Mouse (Mus musculus) liver, embryonic 14.5 days (tissue): ENCODE data around the gene Tmem184b. TPM values are rescaled to one million over a fixed set of nuclear protein-coding genes. Genes with fewer than 3 reads are reported as not detected.

Experiments
- ATAC-seq: fragments of 200-750 bp; cut with Nextera tagmentation; 2 replicates; pipeline ENCODE4 v1.8.0; 2017; ENCODE audit warnings: moderate number of reproducible peaks, mild to moderate bottlenecking, moderate library complexity; ENCODE audit not compliant: insufficient read depth
- DNase-seq, 3 experiments: peaks; one replicate each; pipeline ENCODE4 v3.0.0-alpha.2; 2012 to 2013; ENCODE audit warnings: low read depth in 3 of 3, low spot score in 3 of 3
- H3K27ac ChIP-seq: fragments of 300-500 bp; sonication (generic); 2 replicates; pipeline ENCODE4 v1.5.1; 2014; ENCODE audit warnings: moderate library complexity, mild to moderate bottlenecking, control low read depth, inconsistent platforms
- H3K27me3 ChIP-seq: fragments of 300-500 bp; sonication (generic); 2 replicates; pipeline ENCODE4 v1.6.1; 2014; ENCODE audit warnings: mild to moderate bottlenecking, low read length, moderate library complexity; ENCODE audit not compliant: control insufficient read depth, insufficient read depth
- H3K36me3 ChIP-seq: fragments of 300-500 bp; sonication (generic); replicated peaks from 2 replicates; pipeline ENCODE4 v1.6.1; 2014; ENCODE audit warnings: low read depth; ENCODE audit not compliant: control insufficient read depth, insufficient read depth
- H3K4me1 ChIP-seq, 2 experiments: fragments of 200-500 bp in 1 of 2; fragments of 300-500 bp in 1 of 2; sonication (generic) in 1 of 2; replicated peaks; 2 replicates each; pipeline ENCODE4 v1.6.1; 2012 to 2014; ENCODE audit warnings: antibody characterized with exemption in 1 of 2, inconsistent platforms in 1 of 2, low read length in 1 of 2; ENCODE audit not compliant: control insufficient read depth in 2 of 2, insufficient read depth in 2 of 2
- H3K4me2 ChIP-seq: fragments of 300-500 bp; sonication (generic); 2 replicates; pipeline ENCODE4 v1.6.1; 2014; ENCODE audit warnings: low read depth, mild to moderate bottlenecking, control low read depth, moderate library complexity
- H3K4me3 ChIP-seq, 2 experiments: fragments of 200-500 bp in 1 of 2; fragments of 300-500 bp in 1 of 2; sonication (generic) in 1 of 2; 2 replicates each; pipeline ENCODE4 v1.5.1; 2012 to 2014; ENCODE audit warnings: low read depth in 2 of 2, low read length in 2 of 2, mild to moderate bottlenecking in 2 of 2, control low read depth in 1 of 2, inconsistent platforms in 1 of 2, moderate library complexity in 1 of 2; ENCODE audit not compliant: insufficient read depth in 1 of 2
- H3K9ac ChIP-seq: fragments of 300-500 bp; sonication (generic); replicated peaks from 2 replicates; pipeline ENCODE4 v1.6.1; 2014; ENCODE audit warnings: mild to moderate bottlenecking, control low read depth, moderate library complexity
- H3K9me3 ChIP-seq: fragments of 300-500 bp; sonication (generic); 2 replicates; pipeline ENCODE4 v1.6.1; 2016; ENCODE audit warnings: low read length, mixed read lengths; ENCODE audit not compliant: control insufficient read depth
- CTCF ChIP-seq: IDR thresholded peaks from 2 replicates; pipeline ENCODE4 v1.5.1; 2016; ENCODE audit warnings: antibody characterized with exemption, low read depth, control low read depth
- EP300 ChIP-seq: IDR thresholded peaks from 2 replicates; pipeline ENCODE4 v1.6.1; 2016; ENCODE audit warnings: antibody characterized with exemption, low read depth
- WGBS: fragments of 180-500 bp; shearing (Covaris S2); extraction: QIAGEN DNeasy Blood & Tissue Kit; methylation state at CpG from one replicate; pipeline ENCODE4 v1.1.7; 2014; ENCODE audit not compliant: insufficient replicate concordance; 5-methylcytosine and 5-hydroxymethylcytosine counted together
- polyA plus RNA-seq, 2 experiments: library from polyadenylated mRNA; depleted of rRNA in 1 of 2; stranded (reverse) in 1 of 2; unstranded in 1 of 2; fragments of >200 nt; fragmentation: Nextera tagmentation in 1 of 2; extraction: Ambion mirVana in 1 of 2; gene quantifications; 2 replicates each; pipeline versions ENCODE4 v1.2.1 to v1.2.3; 2012 to 2014

The Tmem184b gene
- polyA plus RNA-seq, 2 experiments, result 5.7 to 7.2 TPM

DNA sequence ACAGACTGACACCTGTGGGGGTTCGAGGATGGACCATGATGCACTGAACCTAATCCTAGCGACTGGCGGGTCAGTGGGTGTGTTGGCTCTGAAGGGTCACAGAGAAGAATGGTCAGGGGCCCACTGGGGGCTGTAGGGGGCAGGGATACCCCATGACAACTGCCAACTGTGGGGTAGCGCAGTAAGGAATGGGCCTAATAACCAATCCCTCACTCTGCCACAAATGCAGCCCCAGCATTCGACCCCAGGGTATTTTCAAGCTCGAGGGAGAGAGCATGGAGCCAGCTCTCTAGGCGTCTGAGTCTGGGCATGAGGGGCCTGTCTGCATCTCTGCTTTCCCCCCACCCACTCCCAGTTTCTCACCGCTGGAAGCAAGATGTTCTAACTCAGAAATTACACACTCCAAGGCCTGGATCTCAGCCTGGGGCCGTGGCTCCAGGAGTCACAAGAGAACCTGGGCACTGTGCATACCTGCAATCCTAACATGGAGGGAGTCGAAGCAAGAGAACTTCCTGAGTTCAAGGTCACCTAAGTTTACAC is 27.2 kb upstream of the Tmem184b start:
- TF ChIP-seq EP300, result no peak
- TF ChIP-seq CTCF, result no peak
- DNase-seq (no peak), ATAC-seq (no peak)
- Histone ChIP-seq H3K27ac (no peak overlapping the region), H3K9ac (no peak overlapping the region), H3K4me3 (no peak overlapping the region), H3K9me3 (no peaks in the 10 kb centered on the region), H3K36me3 (no peaks in the 10 kb centered on the region), H3K4me2 (no peak overlapping the region), H3K27me3 (no peaks in the 10 kb centered on the region), H3K4me1 (peaks cover 4 to 15% of the 10 kb centered on the region in 2 experiments; a peak in 3 of 4 replicates)
- 69% methylated on average over 10 of the region's 10 CpGs for WGBS

DNA sequence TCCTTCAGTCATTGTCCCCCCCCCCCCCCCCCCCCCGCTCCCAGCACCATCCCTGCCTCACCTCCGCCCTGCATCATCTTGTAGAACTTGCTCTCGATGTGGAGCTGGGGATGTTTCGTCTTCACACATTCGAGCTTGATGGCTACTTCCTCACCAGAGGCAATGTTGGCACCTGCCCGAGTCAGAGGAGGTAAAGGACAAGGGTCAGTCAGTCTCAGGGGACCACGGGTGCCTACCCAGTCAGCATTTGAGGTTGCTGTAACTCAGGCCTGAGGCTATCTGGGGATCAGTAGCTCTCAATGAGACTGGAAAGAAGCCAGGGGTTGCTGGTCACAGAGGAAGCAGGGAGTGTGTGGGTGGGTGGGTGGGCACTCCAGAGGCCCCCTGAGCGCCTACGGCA is 26.6 kb upstream of the Tmem184b start:
- 66% methylated on average over 8 of the region's 9 CpGs for WGBS
- Histone ChIP-seq H3K9ac (no peak overlapping the region), H3K27ac (no peak overlapping the region), H3K4me3 (no peak overlapping the region), H3K4me2 (no peak overlapping the region), H3K27me3 (no peaks in the 10 kb centered on the region), H3K9me3 (no peaks in the 10 kb centered on the region), H3K36me3 (no peaks in the 10 kb centered on the region), H3K4me1 (peaks cover 0 to 10% of the 10 kb centered on the region in 2 experiments; a peak in 2 of 4 replicates)
- ATAC-seq (no peak), DNase-seq (no peak)
- no peak for TF ChIP-seq EP300
- no peak for TF ChIP-seq CTCF

DNA sequence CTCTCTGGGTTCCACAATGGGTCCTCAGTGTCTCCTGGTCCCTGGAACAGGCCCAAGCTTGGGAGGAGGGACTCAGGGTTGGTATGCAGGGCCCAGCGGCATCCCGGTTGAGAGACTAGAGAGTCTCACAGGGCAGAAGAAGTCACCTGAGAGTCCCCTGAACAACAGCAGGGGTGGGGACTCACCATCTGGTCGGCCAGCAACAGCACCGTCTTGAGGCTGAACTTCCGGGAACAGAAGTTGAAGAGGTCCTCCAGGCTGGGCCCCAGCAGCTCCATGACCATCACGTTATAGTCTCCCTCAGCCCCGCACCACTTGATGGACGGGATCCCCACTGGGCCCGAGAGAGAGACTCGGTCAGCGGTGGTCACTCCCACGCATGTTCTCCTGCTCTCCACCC is 26.2 kb upstream of the Tmem184b start:
- H3K4me2 ChIP-seq, result no peak overlapping the region
- H3K4me3 ChIP-seq, result no peak overlapping the region
- peaks cover 0 to 10% of the 10 kb centered on the region in 2 experiments; a peak in 2 of 4 replicates for H3K4me1 ChIP-seq
- no peaks in the 10 kb centered on the region for H3K9me3 ChIP-seq
- H3K36me3 ChIP-seq, result no peaks in the 10 kb centered on the region
- no peak for DNase-seq
- WGBS, result 77% methylated on average over 12 of the region's 12 CpGs
- H3K27me3 ChIP-seq, result no peaks in the 10 kb centered on the region
- no peak for TF ChIP-seq CTCF
- TF ChIP-seq EP300, result no peak
- ATAC-seq, result no peak
- H3K27ac ChIP-seq, result no peak overlapping the region
- H3K9ac ChIP-seq, result no peak overlapping the region

DNA sequence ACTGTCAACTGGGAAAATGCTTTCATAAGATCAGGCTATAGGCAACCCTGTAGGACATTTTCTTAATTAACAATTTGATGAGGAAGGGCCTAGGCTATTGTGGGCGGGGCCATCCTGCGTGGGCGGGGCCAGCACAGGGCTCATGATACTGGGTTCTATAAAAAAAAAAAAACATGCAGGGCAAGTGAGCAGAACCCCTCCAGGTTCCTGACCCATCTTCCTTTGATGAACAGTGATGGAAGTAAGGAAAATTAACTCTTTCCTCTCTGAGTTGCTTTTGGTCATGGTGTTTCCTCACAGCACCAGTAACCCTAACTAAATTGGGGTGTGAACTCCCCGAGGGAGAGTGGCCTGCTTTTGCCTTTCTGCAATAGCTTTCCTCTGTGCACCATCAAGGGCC is 25.2 kb upstream of the Tmem184b start:
- no peak overlapping the region for H3K4me2 ChIP-seq
- no peak for ATAC-seq
- H3K4me1 ChIP-seq, result peaks cover 0 to 10% of the 10 kb centered on the region in 2 experiments; a peak in 2 of 4 replicates
- no peaks in the 10 kb centered on the region for H3K9me3 ChIP-seq
- WGBS, result 55% methylated on average over 4 of the region's 4 CpGs
- DNase-seq, result no peak
- H3K27ac ChIP-seq, result no peak overlapping the region
- TF ChIP-seq EP300, result no peak
- TF ChIP-seq CTCF, result no peak
- no peaks in the 10 kb centered on the region for H3K27me3 ChIP-seq
- H3K4me3 ChIP-seq, result no peak overlapping the region
- H3K9ac ChIP-seq, result no peak overlapping the region
- no peaks in the 10 kb centered on the region for H3K36me3 ChIP-seq

DNA sequence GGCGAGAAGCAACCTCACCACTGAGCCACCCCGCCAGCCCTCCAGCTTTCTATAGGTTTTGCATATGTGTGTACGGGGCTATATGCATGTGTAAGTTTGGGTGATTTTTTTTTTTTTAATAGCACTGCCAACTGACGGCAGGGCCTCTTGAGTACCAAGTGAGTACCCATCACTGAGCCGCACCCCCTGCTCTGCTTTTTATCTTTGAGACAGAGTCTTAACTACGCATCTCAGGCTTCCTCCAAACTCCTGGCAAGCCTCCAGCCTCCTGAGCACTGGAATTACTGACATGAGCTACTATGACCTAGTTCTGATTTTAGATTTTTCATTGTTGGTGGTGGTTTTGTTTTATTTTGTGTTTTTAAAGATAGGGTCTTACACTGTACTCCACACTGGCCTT is 24.1 kb upstream of the Tmem184b start:
- Histone ChIP-seq H3K4me1 (peaks cover 0 to 6% of the 10 kb centered on the region in 2 experiments; a peak in 1 of 4 replicates), H3K27ac (no peak overlapping the region), H3K4me2 (no peak overlapping the region), H3K9me3 (no peaks in the 10 kb centered on the region), H3K36me3 (no peaks in the 10 kb centered on the region), H3K4me3 (no peak overlapping the region), H3K27me3 (no peaks in the 10 kb centered on the region), H3K9ac (no peak overlapping the region)
- DNase-seq, result no peak
- 46% methylated on average over 6 of the region's 6 CpGs for WGBS
- ATAC-seq, result no peak
- TF ChIP-seq CTCF, result no peak
- TF ChIP-seq EP300, result no peak
